Mouse (Mus musculus): ENCODE data around the gene Serpina11.
"Not testable (repeated sequence)": the region's sequence is repeated elsewhere in the genome, so short reads cannot be mapped to it uniquely, and the experiment has no call there.

Serpina11 gene

DNA sequence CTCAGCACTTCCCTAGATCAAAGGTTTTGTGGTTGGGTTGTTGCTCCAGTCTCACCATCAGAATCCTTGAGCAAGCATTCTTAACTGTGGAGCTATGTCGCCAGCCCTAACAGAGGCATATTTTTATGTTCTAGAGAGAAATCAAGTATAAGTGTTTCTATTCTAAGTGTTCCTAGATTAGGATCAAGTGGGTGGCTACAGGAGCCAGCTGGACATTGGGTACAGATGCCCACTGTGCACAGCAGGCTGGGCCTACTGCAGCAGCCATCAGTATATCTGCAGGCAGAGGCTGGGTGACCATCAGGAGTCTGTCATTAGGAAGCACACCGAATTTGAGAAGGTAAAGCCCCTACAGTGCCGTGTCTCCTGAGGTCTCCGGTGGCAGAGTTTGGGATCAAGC is 18.7 kb downstream of the Serpina11 start:
- peak; percentile 24 to 52 for DNase-seq (ENCODE audit: low spot score in 2 of 2)

DNA sequence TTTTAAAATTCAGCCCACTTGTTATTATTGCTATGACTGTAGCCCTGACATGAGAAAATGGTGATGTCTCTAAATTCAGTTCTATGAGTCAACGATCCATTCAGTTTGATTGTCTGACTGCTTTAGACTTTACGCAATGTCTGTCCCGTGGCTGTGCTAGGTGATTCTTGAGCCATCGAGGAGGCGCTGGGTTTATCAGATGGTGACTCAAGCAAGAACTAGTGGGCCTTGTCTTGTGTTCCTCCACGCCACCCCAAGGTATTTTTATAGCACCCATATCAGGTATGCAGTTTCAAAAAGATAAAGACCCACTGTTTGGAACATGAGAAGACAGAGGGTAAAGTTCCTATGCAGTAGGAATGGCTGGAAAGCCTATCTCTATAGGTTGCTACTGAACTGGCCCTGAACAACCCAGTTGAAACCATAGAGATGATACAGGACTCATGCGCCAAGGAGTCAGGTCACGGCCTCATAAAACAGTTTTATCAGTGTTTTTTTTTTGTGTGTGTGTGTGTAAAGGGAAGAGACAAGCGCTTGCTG is 20.1 kb downstream of the Serpina11 start:
- DNase-seq (ENCODE audit: low spot score in 2 of 2): no peak

DNA sequence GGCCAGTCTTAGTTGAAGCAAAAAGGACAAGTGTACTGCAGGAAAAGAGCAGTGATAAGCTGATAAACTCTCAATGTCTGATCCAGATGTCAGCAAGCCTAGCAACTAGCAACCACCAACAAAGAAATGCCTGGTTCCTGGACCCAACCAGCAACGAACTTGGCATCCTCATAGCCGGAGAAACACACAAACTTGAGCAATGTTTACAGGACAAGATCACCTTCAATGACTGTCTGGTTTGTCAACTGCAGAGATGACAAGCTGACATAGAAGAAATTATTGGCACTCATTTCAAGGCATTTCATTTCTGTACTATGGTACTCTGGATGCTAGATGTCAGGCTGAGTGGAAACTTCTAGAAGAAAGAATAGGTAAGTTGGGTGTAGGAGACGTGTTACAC is 23.0 kb downstream of the Serpina11 start:
- DNase-seq (ENCODE audit: low spot score in 2 of 2): no peak

DNA sequence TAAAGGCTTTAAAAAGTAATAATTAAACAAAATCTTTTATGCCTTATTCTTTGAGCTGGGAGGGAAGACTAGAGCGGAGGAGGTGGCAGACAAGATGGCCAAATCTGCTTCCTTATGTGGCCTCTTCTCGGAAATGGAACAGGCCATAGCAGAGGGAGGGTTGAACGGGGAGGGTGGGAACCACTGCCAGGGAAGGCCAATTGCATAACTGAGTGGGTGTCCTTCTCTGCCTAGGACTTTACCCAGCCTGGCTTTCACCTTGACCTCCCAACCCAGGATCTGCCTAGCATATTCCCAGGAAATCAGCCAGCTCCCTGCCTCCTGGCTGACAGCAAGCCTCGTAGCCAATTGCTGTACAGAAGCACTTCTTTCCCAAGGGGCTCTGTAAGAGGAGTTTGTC is 26.5 kb downstream of the Serpina11 start:
- DNase-seq (ENCODE audit: low spot score in 2 of 2): no peak

DNA sequence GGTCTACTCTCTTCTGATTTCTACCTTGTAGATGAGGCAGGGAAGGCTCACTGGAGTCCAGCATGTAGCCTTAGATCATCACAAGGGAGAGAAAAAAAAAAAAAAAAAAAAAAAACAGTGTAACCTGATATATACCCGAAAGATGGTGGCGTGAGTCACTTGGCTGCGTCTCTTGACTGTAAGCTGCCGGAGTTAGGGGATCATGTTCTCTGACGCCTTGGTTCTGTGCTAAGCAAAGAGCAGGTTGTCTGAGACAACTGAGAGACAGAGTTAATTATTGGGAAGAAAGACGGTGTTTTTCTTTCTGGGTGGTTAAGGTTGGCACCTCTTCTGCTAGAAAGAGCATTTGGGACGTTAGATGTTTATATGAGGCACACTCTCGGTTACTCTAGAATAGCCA is 26.9 kb downstream of the Serpina11 start:
- no peak for DNase-seq (ENCODE audit: low spot score in 2 of 2)

DNA sequence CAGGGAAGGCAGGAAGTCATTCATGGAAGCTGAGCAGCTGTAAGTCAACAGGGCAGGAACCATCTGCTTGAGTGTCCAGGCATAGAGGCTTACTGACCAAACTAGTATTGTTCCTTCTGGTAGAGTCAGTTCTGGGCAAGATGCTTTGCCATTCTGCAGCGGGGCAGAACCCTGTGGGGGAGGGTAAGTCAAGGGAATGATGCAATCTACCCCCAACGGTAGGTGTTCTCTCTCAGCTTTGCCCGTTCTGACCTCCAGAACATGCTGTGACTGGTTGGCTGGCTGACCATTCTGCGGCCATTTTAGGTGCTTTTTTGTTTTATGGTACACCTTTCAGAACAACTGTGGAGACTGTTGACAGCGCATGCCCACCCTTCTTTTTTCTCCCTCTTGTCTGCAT is 27.4 kb downstream of the Serpina11 start:
- DNase-seq (ENCODE audit: low spot score in 2 of 2): no peak

DNA sequence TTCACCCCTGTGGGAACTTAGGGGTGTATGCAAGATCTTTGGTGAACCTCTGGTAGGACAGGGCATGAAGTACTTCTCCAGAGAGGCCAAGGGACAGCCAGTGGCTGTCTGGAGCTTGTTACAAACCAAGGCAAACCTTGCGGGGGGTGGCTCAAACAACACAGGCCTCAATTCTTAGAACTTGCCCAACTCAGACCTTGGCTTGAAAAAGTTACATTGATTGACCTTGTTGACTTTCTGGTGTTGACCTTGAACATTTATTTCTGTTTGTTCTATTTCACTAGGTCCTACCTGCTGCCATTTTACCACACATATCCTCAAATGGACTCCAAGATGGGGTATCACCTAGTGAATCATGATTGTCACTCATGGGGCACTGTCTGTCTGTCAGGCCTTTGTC is 28.0 kb downstream of the Serpina11 start:
- DNase-seq (ENCODE audit: low spot score in 2 of 2): no peak

DNA sequence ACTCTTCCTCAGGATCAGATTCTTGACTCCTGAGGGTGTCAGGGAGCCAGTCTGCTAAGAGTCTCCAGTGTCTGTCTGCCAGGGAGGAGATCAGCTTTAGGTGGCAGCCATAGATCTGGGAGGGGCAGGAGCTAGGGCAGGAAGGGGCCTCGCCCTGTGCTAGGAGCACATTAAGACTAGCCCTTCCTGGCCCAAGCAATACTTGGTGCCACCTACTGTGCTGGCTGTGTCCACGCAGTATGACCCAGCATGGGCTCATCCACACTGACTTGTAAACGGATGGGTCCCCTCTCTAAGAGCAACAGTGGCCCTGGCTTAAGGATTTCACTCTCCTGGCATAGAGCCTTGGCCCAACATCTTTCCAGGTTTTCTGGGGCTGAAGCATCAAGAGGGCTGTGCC is 31.0 kb downstream of the Serpina11 start, which contains the start of gene Serpina1e:
Gene Serpina1e, minus strand, starts transcription at position 178 of the 400 bp plus-strand sequence.
- DNase-seq (ENCODE audit: low spot score in 2 of 2): no peak

DNA sequence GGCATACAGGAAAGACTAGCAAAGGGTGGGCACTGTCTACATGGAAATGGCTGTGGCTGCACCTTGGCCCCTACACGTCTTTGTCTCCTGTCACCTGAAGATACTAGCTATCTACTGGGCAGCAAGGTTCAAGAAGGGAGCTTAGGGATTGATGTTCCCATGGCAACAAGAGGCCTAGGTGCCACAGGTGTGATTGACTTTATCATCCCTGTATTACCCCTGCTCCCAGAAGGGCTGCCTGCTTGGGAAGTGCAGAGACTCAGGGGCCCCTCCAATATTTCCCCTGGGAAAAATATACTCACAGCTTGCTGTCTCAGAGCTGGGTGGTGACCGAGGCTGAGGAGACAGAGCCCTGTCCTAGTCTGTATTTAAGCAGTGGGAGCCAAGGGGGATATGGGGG is 33.2 kb downstream of the Serpina11 start:
- DNase-seq (ENCODE audit: low spot score in 2 of 2): not testable (repeated sequence)

DNA sequence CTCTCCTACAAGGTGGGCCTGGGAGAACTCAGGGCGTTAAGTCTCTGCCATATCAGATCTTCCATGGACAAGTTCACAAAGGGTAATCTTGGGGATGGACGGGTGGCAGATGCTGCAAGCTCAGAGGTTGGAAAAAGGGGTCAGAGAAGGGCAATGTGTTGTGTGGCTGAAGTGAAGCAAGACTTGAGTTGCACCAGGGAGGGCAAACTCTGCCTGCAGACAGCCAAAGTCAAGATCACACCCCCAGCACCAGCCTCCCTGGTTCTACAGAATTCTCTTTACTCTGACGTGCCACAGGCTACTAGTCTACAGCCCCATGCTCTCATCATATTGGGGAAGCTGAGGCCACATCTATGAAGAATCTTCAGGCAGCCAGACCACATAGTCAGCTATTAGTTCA is 36.8 kb downstream of the Serpina11 start:
- DNase-seq (ENCODE audit: low spot score in 2 of 2): not testable (repeated sequence)

DNA sequence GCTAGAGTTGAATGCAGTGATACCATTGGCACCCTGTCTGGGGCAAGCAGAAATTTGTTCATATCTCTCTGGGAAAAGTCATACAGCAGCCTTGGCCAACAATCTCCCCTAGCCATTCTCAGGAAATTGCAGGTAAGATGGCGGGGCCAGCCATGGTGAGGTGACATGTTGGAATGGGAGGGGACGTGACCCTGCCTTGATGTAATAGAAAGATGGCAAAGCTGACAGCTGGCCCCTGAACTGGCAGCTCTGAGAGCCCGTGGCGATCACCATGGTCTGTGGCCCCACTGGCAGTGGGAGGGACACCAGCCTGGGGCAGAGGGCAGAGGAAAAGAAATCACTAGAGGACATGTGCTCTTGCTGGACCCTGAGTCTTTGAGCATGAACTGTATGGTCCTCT is 43.5 kb downstream of the Serpina11 start:
- DNase-seq (ENCODE audit: low spot score in 2 of 2): no peak

Data from frontal cortex, postnatal 36 days (tissue).